Mouse (Mus musculus): ENCODE data around the gene Bco2. TPM values are rescaled to one million over a fixed set of nuclear protein-coding genes. Genes with fewer than 3 reads are reported as not detected.

The Bco2 gene
- total RNA-seq, 2 experiments from 2014 or later = 1.9 to 2.0 TPM

GRCm38 (mm10) chr9:50520748-50521147, 34.2 kb downstream of the Bco2 start:
- no peak for DNase-seq (ENCODE audit: low spot score in 2 of 2)

- DNase-seq (ENCODE audit: low spot score in 2 of 2) = no peak
These were observed 36.2 kb downstream of the Bco2 start for GRCm38 (mm10) chr9:50518781-50519180.

GRCm38 (mm10) chr9:50515462-50515861, 39.5 kb downstream of the Bco2 start:
- no peak for DNase-seq (ENCODE audit: low spot score in 2 of 2)

GRCm38 (mm10) chr9:50507570-50507969, 47.4 kb downstream of the Bco2 start:
- DNase-seq (ENCODE audit: low spot score in 2 of 2) = no peak

- no peak for DNase-seq (ENCODE audit: low spot score in 2 of 2)
These were observed 49.6 kb downstream of the Bco2 start for GRCm38 (mm10) chr9:50505405-50505804.

- DNase-seq (ENCODE audit: low spot score in 2 of 2) = no peak
These were observed 52.0 kb downstream of the Bco2 start for GRCm38 (mm10) chr9:50502949-50503348.

- no peak for DNase-seq (ENCODE audit: low spot score in 2 of 2)
These were observed 53.9 kb downstream of the Bco2 start for GRCm38 (mm10) chr9:50500974-50501501.

- no peak for DNase-seq (ENCODE audit: low spot score in 2 of 2)
These were observed 54.5 kb downstream of the Bco2 start for GRCm38 (mm10) chr9:50500467-50500973.

- DNase-seq (ENCODE audit: low spot score in 2 of 2) = no peak
These were observed 55.2 kb downstream of the Bco2 start for GRCm38 (mm10) chr9:50499781-50500180.

GRCm38 (mm10) chr9:50498815-50499214, 56.2 kb downstream of the Bco2 start:
- no peak for DNase-seq (ENCODE audit: low spot score in 2 of 2)

- no peak for DNase-seq (ENCODE audit: low spot score in 2 of 2)
These were observed 57.4 kb downstream of the Bco2 start for GRCm38 (mm10) chr9:50497536-50497935.

- DNase-seq (ENCODE audit: low spot score in 2 of 2) = no peak
These were observed 57.9 kb downstream of the Bco2 start for GRCm38 (mm10) chr9:50497076-50497475.

GRCm38 (mm10) chr9:50496546-50496945, 58.4 kb downstream of the Bco2 start:
- no peak for DNase-seq (ENCODE audit: low spot score in 2 of 2)

GRCm38 (mm10) chr9:50496151-50496505, 58.9 kb downstream of the Bco2 start:
- DNase-seq (ENCODE audit: low spot score in 2 of 2) = no peak

- DNase-seq (ENCODE audit: low spot score in 2 of 2) = no peak
These were observed 59.4 kb downstream of the Bco2 start for GRCm38 (mm10) chr9:50495405-50496150.

- no peak for DNase-seq (ENCODE audit: low spot score in 2 of 2)
These were observed 60.7 kb downstream of the Bco2 start, which contains the start of gene Plet1 for GRCm38 (mm10) chr9:50494311-50494710. TSS of gene Plet1 (plus strand) at chr9:50494525.

GRCm38 (mm10) chr9:50493777-50494176, 61.2 kb downstream of the Bco2 start:
- DNase-seq (ENCODE audit: low spot score in 2 of 2) = no peak

GRCm38 (mm10) chr9:50491531-50492045, 63.4 kb downstream of the Bco2 start:
- no peak for DNase-seq (ENCODE audit: low spot score in 2 of 2)

GRCm38 (mm10) chr9:50490836-50491235, 64.1 kb downstream of the Bco2 start:
- DNase-seq (ENCODE audit: low spot score in 2 of 2) = no peak

- no peak for DNase-seq (ENCODE audit: low spot score in 2 of 2)
These were observed 69.5 kb downstream of the Bco2 start for GRCm38 (mm10) chr9:50485521-50485920.
